Mouse (Mus musculus) right cerebral cortex, postnatal 4 days (tissue): Measurements from ENCODE around the gene Daglb.

Experiments
- DNase-seq: peaks from one replicate; pipeline ENCODE4 v3.0.0-alpha.2; 2022

The Daglb gene

GRCm38 (mm10) chr5:143464100-143464756, at the start of gene Daglb:
Daglb (plus strand) TSS chr5:143464584.
- peak; percentile 92 for DNase-seq

GRCm38 (mm10) chr5:143421484-143421883, 42.9 kb upstream of the Daglb start:
- no peak for DNase-seq

GRCm38 (mm10) chr5:143422990-143423389, 41.4 kb upstream of the Daglb start:
- DNase-seq = no peak

- DNase-seq = peak; percentile 47
Observed at GRCm38 (mm10) chr5:143423899-143424519, 40.4 kb upstream of the Daglb start.

GRCm38 (mm10) chr5:143434421-143434820, 30.0 kb upstream of the Daglb start:
- peak; percentile 44 for DNase-seq

- DNase-seq = no peak
Observed at GRCm38 (mm10) chr5:143441298-143441697, 23.1 kb upstream of the Daglb start.

- no peak for DNase-seq
Observed at GRCm38 (mm10) chr5:143441753-143442152, 22.6 kb upstream of the Daglb start.

- no peak for DNase-seq
Observed at GRCm38 (mm10) chr5:143463671-143464070, 713 bp upstream of the Daglb start.

- no peak for DNase-seq
Observed at GRCm38 (mm10) chr5:143464757-143465118, 354 bp downstream of the Daglb start.

GRCm38 (mm10) chr5:143465156-143466085, 1.0 kb downstream of the Daglb start:
- DNase-seq = no peak

GRCm38 (mm10) chr5:143466891-143467669, 2.7 kb downstream of the Daglb start:
- DNase-seq = no peak

GRCm38 (mm10) chr5:143467931-143468330, 3.5 kb downstream of the Daglb start:
- DNase-seq = no peak

- DNase-seq = no peak
Observed at GRCm38 (mm10) chr5:143469628-143470027, 5.2 kb downstream of the Daglb start.

GRCm38 (mm10) chr5:143470421-143471164, 6.2 kb downstream of the Daglb start:
- DNase-seq = no peak

GRCm38 (mm10) chr5:143471165-143471546, 6.8 kb downstream of the Daglb start:
- no peak for DNase-seq

- no peak for DNase-seq
Observed at GRCm38 (mm10) chr5:143471953-143472618, 7.7 kb downstream of the Daglb start.

GRCm38 (mm10) chr5:143475153-143475844, 10.9 kb downstream of the Daglb start:
- no peak for DNase-seq

GRCm38 (mm10) chr5:143476013-143476412, 11.6 kb downstream of the Daglb start:
- no peak for DNase-seq

- no peak for DNase-seq
Observed at GRCm38 (mm10) chr5:143477901-143478300, 13.5 kb downstream of the Daglb start.

GRCm38 (mm10) chr5:143484955-143485354, 20.6 kb downstream of the Daglb start:
- no peak for DNase-seq

- DNase-seq = no peak
Observed at GRCm38 (mm10) chr5:143487193-143487592, 22.8 kb downstream of the Daglb start.
